Mouse (Mus musculus): ENCODE measurements at regions not wholly inside any gene's neighbourhood (a gene's known extent, or its start where the extent isn't known, plus 50 kb on each side); places are given as distances from the start of the nearest gene placed in this dataset.

DNA sequence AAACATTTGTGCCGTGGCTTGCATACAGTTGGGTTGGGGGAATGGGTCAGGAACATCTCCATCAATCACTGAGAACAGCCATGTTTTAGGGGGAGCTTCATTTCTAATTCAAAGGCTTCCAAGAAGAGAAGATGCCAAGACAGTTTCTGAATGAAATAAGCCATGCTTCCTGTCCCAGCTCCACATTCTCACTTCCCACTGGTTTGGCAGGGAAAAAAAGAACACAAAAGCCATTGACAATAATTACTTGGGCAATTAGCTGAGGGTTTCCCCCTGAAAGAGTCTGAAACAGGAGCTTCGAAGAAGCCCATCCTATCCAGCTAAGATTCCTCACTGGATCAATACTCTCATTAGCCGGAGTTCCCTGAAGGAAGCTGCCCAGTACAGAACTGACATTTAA is 230.9 kb downstream of the Qdpr start:
- 81% methylated on average over 3 of the region's 3 CpGs for WGBS
- Histone ChIP-seq H3K4me1 (replicated peaks) (no peaks in the 10 kb centered on the region), H3K36me3 (no peaks in the 10 kb centered on the region), H3K27ac (ENCODE audit: poor library complexity, severe bottlenecking) (no peak overlapping the region), H3K9me3 (replicated peaks) (no peaks in the 10 kb centered on the region), H3K4me3 (no peak overlapping the region), H3K4me2 (no peak overlapping the region), H3K9ac (no peak overlapping the region), H3K27me3 (replicated peaks) (no peaks in the 10 kb centered on the region)
- ATAC-seq (ENCODE audit: insufficient number of reproducible peaks, low FRiP score), result no peak

DNA sequence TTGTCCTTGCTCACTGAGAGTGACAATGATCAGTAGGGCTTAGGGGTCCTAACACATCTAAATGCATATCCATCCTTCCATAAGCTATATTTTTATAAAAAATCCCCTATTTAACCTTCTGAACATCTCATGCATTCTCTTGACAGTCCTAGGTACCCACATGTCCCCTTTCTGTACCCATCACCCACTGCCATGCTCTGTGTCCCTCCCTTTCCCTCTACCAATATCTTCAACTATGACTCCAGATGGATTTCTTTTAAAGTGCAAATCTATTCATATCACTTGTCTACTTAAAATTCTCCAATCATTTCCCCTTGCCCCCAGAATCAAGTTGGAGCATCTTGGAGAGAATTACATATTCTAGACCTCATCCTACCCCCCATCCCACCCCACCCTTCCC is 235.6 kb downstream of the Qdpr start:
- ATAC-seq (ENCODE audit: insufficient number of reproducible peaks, low FRiP score), result no peak
- no peak overlapping the region for H3K9ac ChIP-seq
- no peak overlapping the region for H3K27ac ChIP-seq (ENCODE audit: poor library complexity, severe bottlenecking)
- no peaks in the 10 kb centered on the region for H3K27me3 ChIP-seq (replicated peaks)
- H3K4me3 ChIP-seq, result no peak overlapping the region
- H3K4me1 ChIP-seq (replicated peaks), result no peaks in the 10 kb centered on the region
- H3K9me3 ChIP-seq (replicated peaks), result no peaks in the 10 kb centered on the region
- no peaks in the 10 kb centered on the region for H3K36me3 ChIP-seq
- H3K4me2 ChIP-seq, result no peak overlapping the region

DNA sequence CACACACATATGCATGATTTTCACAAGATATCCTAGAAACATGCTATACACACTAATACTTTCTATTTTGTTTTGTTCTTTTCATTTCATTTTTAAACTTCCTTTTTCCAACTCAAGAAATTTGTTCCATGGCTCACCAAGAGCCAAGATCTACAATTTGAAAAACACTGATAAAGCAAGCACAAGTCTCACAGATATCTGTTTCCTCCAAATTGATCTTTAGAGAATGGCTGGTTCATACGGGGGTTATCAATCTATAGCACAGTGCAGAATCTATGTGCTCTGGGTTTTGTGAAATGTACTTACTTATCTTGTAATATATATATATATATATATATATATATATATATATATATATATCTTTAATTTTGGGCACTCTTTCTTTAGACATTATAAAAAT is 251.6 kb downstream of the Qdpr start:
- ATAC-seq (ENCODE audit: insufficient number of reproducible peaks, low FRiP score), result no peak
- H3K27me3 ChIP-seq (replicated peaks), result no peaks in the 10 kb centered on the region
- H3K4me1 ChIP-seq (replicated peaks), result no peaks in the 10 kb centered on the region
- 75% methylated on average over 1 of the region's 1 CpGs for WGBS
- no peak overlapping the region for H3K9ac ChIP-seq
- H3K36me3 ChIP-seq, result no peaks in the 10 kb centered on the region
- H3K4me2 ChIP-seq, result no peak overlapping the region
- H3K4me3 ChIP-seq, result no peak overlapping the region
- no peak overlapping the region for H3K27ac ChIP-seq (ENCODE audit: poor library complexity, severe bottlenecking)
- H3K9me3 ChIP-seq (replicated peaks), result no peaks in the 10 kb centered on the region

DNA sequence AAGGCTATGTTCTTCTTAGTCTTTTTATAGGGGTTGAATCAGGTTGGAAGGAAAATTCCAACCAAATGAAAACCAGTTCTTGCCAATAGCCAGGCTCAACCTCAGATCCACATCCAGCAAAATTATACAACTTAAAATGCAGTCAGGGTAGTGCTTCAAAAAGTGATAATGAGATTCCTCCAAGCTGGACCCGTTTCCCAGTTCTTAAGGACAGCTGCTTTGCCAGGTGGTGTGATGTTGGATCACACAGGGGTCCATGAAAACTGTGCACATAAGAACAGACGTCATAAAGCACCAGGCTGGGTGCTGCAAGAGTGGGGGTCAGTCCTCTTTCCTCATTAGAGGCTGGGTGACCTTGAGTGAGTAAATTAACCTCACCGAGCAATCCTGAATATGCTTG is 253.9 kb downstream of the Qdpr start:
- H3K36me3 ChIP-seq, result no peaks in the 10 kb centered on the region
- H3K4me2 ChIP-seq, result no peak overlapping the region
- no peak overlapping the region for H3K27ac ChIP-seq (ENCODE audit: poor library complexity, severe bottlenecking)
- no peaks in the 10 kb centered on the region for H3K9me3 ChIP-seq (replicated peaks)
- H3K4me3 ChIP-seq, result no peak overlapping the region
- H3K9ac ChIP-seq, result no peak overlapping the region
- H3K27me3 ChIP-seq (replicated peaks), result no peaks in the 10 kb centered on the region
- H3K4me1 ChIP-seq (replicated peaks), result no peaks in the 10 kb centered on the region
- no peak for ATAC-seq (ENCODE audit: insufficient number of reproducible peaks, low FRiP score)
- WGBS, result 61% methylated on average over 3 of the region's 3 CpGs

DNA sequence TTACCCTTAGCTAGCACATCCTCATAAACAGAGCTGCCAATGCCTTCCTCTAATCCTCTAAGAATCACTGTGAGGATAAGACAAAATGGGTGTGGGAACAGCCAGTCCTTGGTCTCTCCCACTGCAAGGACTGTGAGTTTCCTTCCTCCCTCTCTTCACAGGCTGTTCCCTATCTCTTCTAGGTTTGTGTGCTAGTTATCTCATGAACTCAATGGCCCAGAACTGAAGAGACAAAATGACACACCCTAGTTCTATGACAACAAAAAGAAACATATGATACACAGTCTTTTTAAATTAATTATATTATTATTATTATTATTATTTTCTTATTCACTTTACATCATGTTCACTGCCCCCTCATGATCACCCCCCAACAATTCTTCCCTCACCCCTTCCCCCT is 257.7 kb downstream of the Qdpr start:
- Histone ChIP-seq H3K27ac (ENCODE audit: poor library complexity, severe bottlenecking) (no peak overlapping the region), H3K4me2 (no peak overlapping the region), H3K36me3 (no peaks in the 10 kb centered on the region), H3K27me3 (replicated peaks) (no peaks in the 10 kb centered on the region), H3K4me3 (no peak overlapping the region), H3K9ac (no peak overlapping the region), H3K4me1 (replicated peaks) (no peaks in the 10 kb centered on the region), H3K9me3 (replicated peaks) (no peaks in the 10 kb centered on the region)
- ATAC-seq (ENCODE audit: insufficient number of reproducible peaks, low FRiP score), result no peak

DNA sequence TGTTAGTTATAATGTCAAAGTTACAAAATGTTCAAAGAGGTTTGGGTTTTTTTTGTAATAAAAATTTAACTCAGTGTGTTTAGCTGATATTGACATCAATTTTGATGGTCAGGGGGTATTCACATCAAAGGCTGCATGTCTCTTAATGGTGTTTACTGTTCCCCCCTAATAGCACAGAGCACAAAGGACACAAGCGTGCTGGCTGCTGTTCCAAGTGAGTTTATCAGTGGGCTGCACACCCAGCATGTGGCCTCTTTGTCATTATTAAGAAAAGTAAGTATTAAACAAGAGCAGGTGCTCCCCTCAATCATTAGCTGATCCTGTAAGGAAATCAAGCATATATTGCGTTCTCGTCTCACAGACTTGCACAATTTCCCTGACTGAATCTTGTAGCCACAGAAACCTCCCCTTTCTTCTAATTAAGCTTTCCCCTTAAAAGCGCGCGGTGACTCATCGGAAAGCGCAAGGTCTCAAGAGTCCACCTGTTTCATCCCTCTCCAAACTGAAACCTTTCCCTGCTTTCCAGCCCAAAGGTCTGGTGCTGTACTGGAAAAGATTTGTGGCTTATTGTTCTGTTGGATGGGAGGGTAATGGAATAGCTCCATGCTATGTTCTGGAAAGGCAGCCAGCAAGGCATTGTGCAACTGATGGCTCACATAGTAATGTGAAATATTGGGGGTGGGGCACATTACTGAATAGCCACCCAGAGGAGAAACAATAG is 276.8 kb downstream of the Qdpr start:
- Histone ChIP-seq H3K27ac (ENCODE audit: poor library complexity, severe bottlenecking) (no peak overlapping the region), H3K9me3 (replicated peaks) (no peaks in the 10 kb centered on the region), H3K9ac (no peak overlapping the region), H3K36me3 (no peaks in the 10 kb centered on the region), H3K4me1 (replicated peaks) (no peaks in the 10 kb centered on the region), H3K27me3 (replicated peaks) (no peaks in the 10 kb centered on the region), H3K4me2 (no peak overlapping the region), H3K4me3 (no peak overlapping the region)
- WGBS, result 79% methylated on average over 8 of the region's 8 CpGs
- no peak for ATAC-seq (ENCODE audit: insufficient number of reproducible peaks, low FRiP score)

DNA sequence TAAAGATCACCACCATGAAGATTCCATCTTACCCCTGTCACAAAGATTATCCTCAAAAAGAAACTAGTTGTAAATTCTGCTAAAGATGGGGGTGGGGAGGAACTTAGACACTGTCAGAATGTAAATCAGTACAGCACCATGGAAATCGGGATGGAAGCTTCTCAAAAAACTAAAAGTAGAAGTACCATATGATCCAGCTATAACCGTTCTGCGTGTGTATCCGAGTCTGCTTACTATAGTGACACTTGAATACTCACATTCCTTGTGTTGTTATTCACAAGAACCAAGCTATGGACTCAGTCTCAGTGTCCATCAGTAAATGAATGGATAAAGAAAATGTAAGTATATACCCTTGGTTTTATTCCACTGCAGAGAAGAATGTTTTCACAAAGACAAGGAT is 290.8 kb downstream of the Qdpr start:
- no peak for ATAC-seq (ENCODE audit: insufficient number of reproducible peaks, low FRiP score)
- no peaks in the 10 kb centered on the region for H3K27me3 ChIP-seq (replicated peaks)
- H3K9me3 ChIP-seq (replicated peaks), result no peaks in the 10 kb centered on the region
- no peaks in the 10 kb centered on the region for H3K4me1 ChIP-seq (replicated peaks)
- 81% methylated on average over 4 of the region's 4 CpGs for WGBS
- H3K4me3 ChIP-seq, result no peak overlapping the region
- H3K27ac ChIP-seq (ENCODE audit: poor library complexity, severe bottlenecking), result no peak overlapping the region
- no peaks in the 10 kb centered on the region for H3K36me3 ChIP-seq
- H3K9ac ChIP-seq, result no peak overlapping the region
- no peak overlapping the region for H3K4me2 ChIP-seq

DNA sequence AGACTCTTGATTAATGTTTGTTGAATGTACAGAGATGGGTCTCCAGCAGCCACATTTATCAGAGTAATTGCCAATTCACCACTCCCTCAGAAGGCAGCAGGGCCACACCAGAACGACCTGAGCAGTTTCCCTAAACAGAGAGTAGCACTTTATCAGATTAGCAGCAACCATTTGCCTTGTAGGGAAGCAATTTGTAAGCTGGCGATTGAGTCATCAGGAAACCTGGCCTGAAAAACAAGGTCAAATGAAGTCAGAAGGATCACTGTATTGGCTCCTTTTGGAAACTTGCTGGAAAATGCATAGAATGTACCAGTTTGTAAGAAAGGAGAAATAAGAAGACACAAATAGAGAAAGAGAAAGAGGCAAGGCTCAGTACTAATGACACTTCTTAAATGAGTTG is 295.1 kb downstream of the Qdpr start:
- Histone ChIP-seq H3K4me3 (no peak overlapping the region), H3K4me1 (replicated peaks) (no peaks in the 10 kb centered on the region), H3K27me3 (replicated peaks) (no peaks in the 10 kb centered on the region), H3K9me3 (replicated peaks) (no peaks in the 10 kb centered on the region), H3K9ac (no peak overlapping the region), H3K4me2 (no peak overlapping the region), H3K27ac (ENCODE audit: poor library complexity, severe bottlenecking) (no peak overlapping the region), H3K36me3 (no peaks in the 10 kb centered on the region)
- no peak for ATAC-seq (ENCODE audit: insufficient number of reproducible peaks, low FRiP score)
- WGBS, result 23% methylated on average over 2 of the region's 2 CpGs

DNA sequence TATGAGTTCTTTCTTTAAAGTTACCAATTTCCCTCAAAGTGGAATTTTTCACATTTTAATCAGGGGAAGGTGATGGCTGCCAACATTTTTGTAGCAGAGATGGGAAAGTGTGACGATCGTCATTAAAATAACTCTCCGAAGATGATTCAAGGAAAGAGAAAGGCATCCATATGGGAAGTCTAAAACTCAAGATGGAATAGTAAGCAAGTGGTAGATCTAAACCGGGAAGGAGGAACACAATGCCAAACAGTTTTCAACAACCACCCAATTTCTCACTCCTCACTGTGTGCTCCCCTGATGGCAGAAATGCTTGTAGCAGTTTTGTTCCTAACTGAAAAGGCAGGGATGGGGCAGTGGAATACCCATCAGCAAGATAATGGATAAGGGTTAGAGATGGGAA is 305.9 kb downstream of the Qdpr start:
- H3K36me3 ChIP-seq, result no peaks in the 10 kb centered on the region
- H3K4me2 ChIP-seq, result no peak overlapping the region
- no peaks in the 10 kb centered on the region for H3K27me3 ChIP-seq (replicated peaks)
- ATAC-seq (ENCODE audit: insufficient number of reproducible peaks, low FRiP score), result no peak
- no peak overlapping the region for H3K9ac ChIP-seq
- no peak overlapping the region for H3K27ac ChIP-seq (ENCODE audit: poor library complexity, severe bottlenecking)
- no peaks in the 10 kb centered on the region for H3K9me3 ChIP-seq (replicated peaks)
- 82% methylated on average over 4 of the region's 4 CpGs for WGBS
- no peak overlapping the region for H3K4me3 ChIP-seq
- H3K4me1 ChIP-seq (replicated peaks), result no peaks in the 10 kb centered on the region

DNA sequence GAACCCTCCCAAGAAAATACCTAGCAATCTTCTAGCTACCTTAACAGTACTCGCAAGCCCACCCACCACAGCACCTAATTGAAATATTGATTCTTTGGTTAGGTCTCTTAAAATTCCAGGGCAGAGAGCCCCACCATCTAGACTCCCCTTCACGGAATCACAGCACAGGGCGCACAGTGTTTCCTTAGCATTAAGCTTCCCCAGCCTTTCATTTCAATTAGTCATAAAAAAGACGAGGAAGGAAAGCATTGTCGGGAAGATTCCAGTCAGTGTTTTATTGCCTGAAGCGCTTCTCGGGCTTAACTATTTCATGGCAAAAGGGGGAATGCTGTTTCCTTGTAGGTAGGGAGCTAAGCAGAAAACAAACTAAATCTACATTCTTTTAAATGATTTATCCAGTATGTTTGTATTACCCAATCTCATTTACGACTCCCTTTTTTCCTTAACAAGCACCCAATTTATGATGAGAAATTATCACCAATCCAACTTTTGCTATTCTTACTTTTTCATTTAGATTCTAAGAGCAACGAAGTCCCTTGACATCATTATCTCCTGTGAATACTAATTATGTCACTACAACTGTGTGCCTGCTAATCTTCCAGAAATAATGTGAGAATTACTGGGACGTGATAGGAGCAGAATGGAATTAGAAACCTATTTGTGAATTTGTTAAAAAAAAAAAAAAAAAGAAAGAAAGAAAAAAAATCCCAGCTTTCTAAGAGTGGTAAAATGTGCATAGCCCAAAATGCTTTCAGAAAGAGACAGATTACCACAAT is 312.6 kb downstream of the Qdpr start:
- no peaks in the 10 kb centered on the region for H3K4me1 ChIP-seq (replicated peaks)
- no peaks in the 10 kb centered on the region for H3K27me3 ChIP-seq (replicated peaks)

DNA sequence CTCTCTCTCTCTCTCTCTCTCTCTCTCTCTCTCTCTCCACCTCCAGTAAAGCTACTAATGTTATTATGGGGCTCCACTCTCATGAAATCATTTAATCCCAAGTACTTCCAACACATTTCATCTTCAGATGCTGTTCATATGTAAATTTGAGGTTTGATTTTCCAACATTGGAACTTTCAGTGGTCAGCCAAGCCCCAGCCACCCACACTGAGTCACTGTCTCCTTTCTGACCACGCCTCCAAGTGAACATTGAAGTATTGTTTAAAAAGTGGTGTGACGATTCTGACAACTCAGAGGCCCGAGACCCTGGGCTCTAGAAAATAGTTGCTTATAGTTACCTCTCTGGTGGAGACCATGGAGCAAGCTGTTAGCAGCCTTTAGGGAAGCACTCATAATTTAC is 313.3 kb downstream of the Qdpr start:
- Histone ChIP-seq H3K9me3 (replicated peaks) (no peaks in the 10 kb centered on the region), H3K4me1 (replicated peaks) (no peaks in the 10 kb centered on the region), H3K27me3 (replicated peaks) (no peaks in the 10 kb centered on the region), H3K4me3 (no peak overlapping the region), H3K4me2 (no peak overlapping the region), H3K27ac (ENCODE audit: poor library complexity, severe bottlenecking) (no peak overlapping the region), H3K36me3 (no peaks in the 10 kb centered on the region), H3K9ac (no peak overlapping the region)
- ATAC-seq (ENCODE audit: insufficient number of reproducible peaks, low FRiP score), result no peak
- WGBS, result 53% methylated on average over 3 of the region's 3 CpGs

More for the DNA sequence above, 312.6 kb downstream of the Qdpr start:
- no peak overlapping the region for H3K4me2 ChIP-seq
- no peaks in the 10 kb centered on the region for H3K36me3 ChIP-seq
- no peak for ATAC-seq (ENCODE audit: insufficient number of reproducible peaks, low FRiP score)
- H3K9me3 ChIP-seq (replicated peaks), result no peaks in the 10 kb centered on the region
- H3K4me3 ChIP-seq, result no peak overlapping the region
- WGBS, result 63% methylated on average over 10 of the region's 10 CpGs
- H3K9ac ChIP-seq, result no peak overlapping the region
- H3K27ac ChIP-seq (ENCODE audit: poor library complexity, severe bottlenecking), result no peak overlapping the region

DNA sequence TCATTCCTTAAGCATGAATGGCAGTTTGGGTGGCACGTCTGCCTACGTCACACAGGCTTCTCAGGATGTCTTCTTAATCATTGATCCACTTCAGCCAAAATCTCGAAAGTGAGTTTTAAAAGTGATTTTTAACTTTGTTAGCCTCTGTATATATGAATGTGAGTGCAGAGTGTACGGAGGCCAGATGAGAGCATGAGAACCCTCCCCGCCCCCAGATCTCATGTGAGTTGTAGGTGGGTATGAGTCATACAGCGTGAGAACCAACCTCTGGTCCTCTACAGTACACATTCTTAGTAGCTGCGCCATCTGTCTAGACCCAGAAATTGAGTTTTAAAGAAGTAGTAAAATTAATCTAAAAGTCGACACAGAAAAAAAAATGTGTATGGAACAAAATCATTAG is 322.1 kb downstream of the Qdpr start:
- no peak for ATAC-seq (ENCODE audit: insufficient number of reproducible peaks, low FRiP score)
- H3K4me2 ChIP-seq, result no peak overlapping the region
- no peaks in the 10 kb centered on the region for H3K9me3 ChIP-seq (replicated peaks)
- WGBS, result 76% methylated on average over 8 of the region's 8 CpGs
- no peaks in the 10 kb centered on the region for H3K27me3 ChIP-seq (replicated peaks)
- no peak overlapping the region for H3K4me3 ChIP-seq
- no peaks in the 10 kb centered on the region for H3K36me3 ChIP-seq
- H3K9ac ChIP-seq, result no peak overlapping the region
- no peak overlapping the region for H3K27ac ChIP-seq (ENCODE audit: poor library complexity, severe bottlenecking)
- H3K4me1 ChIP-seq (replicated peaks), result no peaks in the 10 kb centered on the region

All from heart, embryonic 12.5 days (tissue).